Mouse (Mus musculus) effector memory CD4-positive, alpha-beta T cell, adult 7 months (primary cell): ENCODE data around the gene Tcl1b5. TPM values are rescaled to one million over a fixed set of nuclear protein-coding genes. Genes with fewer than 3 reads are reported as not detected.

Source experiments
- polyA plus RNA-seq: library from polyadenylated mRNA; unstranded; fragments of 100-300 nt; shearing (Covaris generic); gene quantifications from one replicate; pipeline ENCODE4 v1.2.1, GENCODE M21; 2017

Gene Tcl1b5
- polyA plus RNA-seq = not detected

DNA sequence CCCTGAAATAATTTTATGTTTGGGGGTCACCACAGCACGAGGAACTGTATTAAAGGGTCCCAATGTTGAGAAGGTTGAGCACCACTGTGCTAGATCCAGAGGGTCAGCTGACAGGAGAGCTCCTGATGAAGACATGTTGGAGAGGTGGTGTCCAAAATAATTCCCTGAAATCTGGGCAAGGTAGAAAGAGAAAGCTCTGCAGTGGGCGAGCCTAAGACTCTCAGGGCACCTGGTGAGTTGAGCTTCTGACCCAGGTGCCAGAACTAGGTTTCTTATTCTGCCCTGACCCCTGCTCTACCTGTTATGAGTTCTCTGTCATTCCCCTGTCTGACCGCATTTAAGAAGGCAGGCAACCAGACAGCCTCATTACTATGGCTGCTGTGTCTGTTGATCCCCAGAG lies at the start of gene Tcl1b5:
Gene Tcl1b5, plus strand, starts transcription at position 301 of the 400 bp plus-strand sequence.

GRCm38 (mm10) chr12:105145714-105146113 lies 30.4 kb upstream of the Tcl1b5 start, which contains the start of gene Tcl1b2:
Gene Tcl1b2 (plus strand): TSS chr12:105146014.

DNA sequence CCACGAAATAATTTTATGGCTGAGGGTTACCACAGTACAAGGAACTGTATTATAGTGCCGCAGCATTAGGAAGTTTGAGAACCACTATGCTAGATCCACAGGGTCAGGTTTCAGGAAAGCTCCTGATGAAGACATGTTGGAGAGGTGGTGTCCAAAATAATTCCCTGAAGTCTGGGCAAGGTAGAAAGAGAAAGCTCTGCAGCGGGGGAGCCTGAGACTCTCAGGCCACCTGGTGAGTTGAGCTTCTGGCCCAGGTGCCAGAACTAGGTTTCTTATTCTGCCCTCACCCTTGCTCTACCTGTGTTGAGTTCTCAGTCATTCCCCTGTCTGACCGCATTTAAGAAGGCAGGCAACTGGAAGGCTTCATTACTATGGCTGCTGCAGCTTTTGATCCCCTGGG lies 16.8 kb upstream of the Tcl1b5 start, which contains the start of gene Tcl1b1:
Gene Tcl1b1, plus strand, starts transcription at position 301 of the 400 bp plus-strand sequence.

DNA sequence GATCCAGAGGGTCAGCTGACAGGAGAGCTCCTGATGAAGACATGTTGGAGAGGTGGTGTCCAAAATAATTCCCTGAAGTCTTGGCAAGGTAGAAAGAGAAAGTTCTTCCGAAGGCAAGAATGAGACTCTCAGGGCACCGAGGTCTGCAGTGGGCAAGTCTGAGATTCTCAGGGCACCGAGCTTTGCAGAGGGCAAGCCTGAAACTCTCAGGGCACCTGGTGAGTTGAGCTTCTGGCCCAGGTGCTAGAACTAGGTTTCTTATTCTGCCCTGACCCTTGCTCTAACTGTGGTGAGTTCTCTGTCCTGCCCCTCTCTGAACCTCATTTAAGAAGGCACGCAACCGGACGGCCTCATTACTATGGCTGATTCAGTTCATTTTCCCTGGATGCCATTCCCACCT lies 14.6 kb downstream of the Tcl1b5 start, which contains the start of gene Tcl1b3:
Gene Tcl1b3, plus strand, starts transcription at position 301 of the 400 bp plus-strand sequence.

GRCm38 (mm10) chr12:105201657-105202056 lies 25.5 kb downstream of the Tcl1b5 start, which contains the start of gene Tcl1b4:
Gene Tcl1b4 (plus strand): TSS chr12:105201957.

GRCm38 (mm10) chr12:105222601-105223319 lies 46.6 kb downstream of the Tcl1b5 start, which contains the start of gene Tcl1:
Gene Tcl1 (minus strand): TSS chr12:105222793.

Other genes starting within 250 kb of the Tcl1b5 start
- 9.6 TPM for gene Syne3, start 166.5 kb upstream of the Tcl1b5 start, polyA plus RNA-seq
- gene Glrx5, start 143.7 kb upstream of the Tcl1b5 start, polyA plus RNA-seq = 56.3 TPM
- gene Tcl1b2, start 30.3 kb upstream of the Tcl1b5 start, polyA plus RNA-seq = not detected
- not detected for gene Tcl1b1, start 16.7 kb upstream of the Tcl1b5 start, polyA plus RNA-seq
- gene Tcl1b3, start 14.7 kb downstream of the Tcl1b5 start, polyA plus RNA-seq = not detected
- not detected for gene Tcl1b4, start 25.6 kb downstream of the Tcl1b5 start, polyA plus RNA-seq
- 0.59 TPM for gene Tcl1, start 46.4 kb downstream of the Tcl1b5 start, polyA plus RNA-seq
- gene Tunar, start 157.5 kb downstream of the Tcl1b5 start, polyA plus RNA-seq = 0.13 TPM